Mouse (Mus musculus) olfactory bulb, adult 2 months (tissue): ENCODE results near the gene Nfic.

Experiments used
- CTCF ChIP-seq: fragments of 200-500 bp; IDR thresholded peaks from 2 replicates; pipeline ENCODE4 v1.5.1; 2012; ENCODE audit warnings: low read depth, mild to moderate bottlenecking, low read length, moderate library complexity; ENCODE audit not compliant: insufficient read depth
- POLR2A ChIP-seq: fragments of 200-500 bp; IDR thresholded peaks from 2 replicates; pipeline ENCODE4 v1.6.1; 2012; ENCODE audit warnings: mild to moderate bottlenecking, low read depth, low read length, moderate library complexity; ENCODE audit not compliant: insufficient read depth

- TF ChIP-seq POLR2A (no peak), CTCF (no peak)
Observed at GRCm38 (mm10) chr10:81464405-81465264, 9.2 kb upstream of the Nfic start.
